Mouse (Mus musculus) ES-E14 (cell line): ENCODE results near the gene Eif5.

ENCODE experiments used
- MAFK ChIP-seq: IDR thresholded peaks from 2 replicates; pipeline ENCODE4 v1.6.1; 2014; ENCODE audit warnings: mild to moderate bottlenecking, low read depth, low read length, inconsistent platforms; ENCODE audit not compliant: insufficient read depth
- ZC3H11A ChIP-seq: IDR thresholded peaks from 2 replicates; pipeline ENCODE4 v1.6.1; 2012; ENCODE audit warnings: low read depth, mild to moderate bottlenecking, inconsistent platforms, low read length, borderline replicate concordance
- ZNF384 ChIP-seq: IDR thresholded peaks from 2 replicates; pipeline ENCODE4 v1.6.1; 2012; ENCODE audit warnings: low read depth, low read length, inconsistent platforms

DNA sequence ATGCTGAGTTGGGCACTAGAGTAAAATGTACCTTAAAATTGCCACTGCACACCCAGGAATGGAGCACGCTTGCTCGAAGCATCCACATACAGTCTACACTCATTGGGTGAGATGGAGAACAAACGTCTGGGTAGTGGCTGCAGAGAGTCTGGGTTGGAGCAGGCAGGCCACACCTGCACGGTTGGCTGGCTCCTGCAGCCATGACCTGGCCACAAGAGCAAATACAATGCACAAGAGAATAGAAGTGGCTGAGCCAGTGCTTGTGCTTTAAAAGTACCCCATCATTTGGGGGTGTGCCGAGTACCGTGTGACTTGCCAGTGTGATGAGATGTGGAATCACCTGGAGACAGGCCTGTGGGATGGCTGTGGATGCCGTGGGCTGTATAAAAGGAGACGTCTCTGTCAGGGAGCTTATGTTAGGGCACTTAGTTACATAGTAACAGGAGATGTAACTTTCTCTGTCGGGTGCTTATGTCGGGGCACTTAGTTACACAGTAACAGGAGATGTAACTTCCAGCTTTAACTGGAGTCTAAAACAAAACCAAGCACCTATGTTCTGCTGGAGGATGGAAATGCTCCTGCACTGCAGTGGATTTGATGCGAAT, 48.5 kb upstream of the Eif5 start:
- TF ChIP-seq ZC3H11A: no peak
- TF ChIP-seq ZNF384: no peak
- TF ChIP-seq MAFK: no peak
